Mouse (Mus musculus) fat pad, adult 2 months (tissue): ENCODE data around the gene Nudt16l1.

Experiments
- DNase-seq: peaks from one replicate; pipeline ENCODE4 v3.0.0-alpha.2; 2011; ENCODE audit warnings: low read depth, low spot score; ENCODE audit errors: extremely low read depth

Nudt16l1 gene

DNA sequence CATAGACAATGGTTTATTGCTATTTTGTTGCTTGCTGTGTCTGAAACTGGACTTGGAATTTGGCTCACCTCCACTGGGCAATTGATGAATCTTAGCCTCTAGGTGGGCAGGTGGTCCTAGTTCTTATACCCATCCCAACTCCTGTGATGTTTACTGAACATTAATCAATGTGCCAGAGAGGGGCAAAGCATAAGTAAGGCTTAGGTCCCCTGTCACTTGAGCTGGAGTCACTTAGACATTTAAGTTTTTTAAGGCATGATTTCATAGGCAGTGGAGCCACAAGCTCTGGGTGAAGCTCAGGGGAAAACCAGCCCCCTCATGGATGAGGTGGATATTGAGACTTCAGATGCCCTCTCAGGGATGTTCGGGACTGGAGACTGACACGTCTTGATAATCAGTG, at the start of gene Nudt16l1:
Gene Nudt16l1, plus strand, starts transcription at position 301 of the 400 bp plus-strand sequence.
- DNase-seq, result no peak

DNA sequence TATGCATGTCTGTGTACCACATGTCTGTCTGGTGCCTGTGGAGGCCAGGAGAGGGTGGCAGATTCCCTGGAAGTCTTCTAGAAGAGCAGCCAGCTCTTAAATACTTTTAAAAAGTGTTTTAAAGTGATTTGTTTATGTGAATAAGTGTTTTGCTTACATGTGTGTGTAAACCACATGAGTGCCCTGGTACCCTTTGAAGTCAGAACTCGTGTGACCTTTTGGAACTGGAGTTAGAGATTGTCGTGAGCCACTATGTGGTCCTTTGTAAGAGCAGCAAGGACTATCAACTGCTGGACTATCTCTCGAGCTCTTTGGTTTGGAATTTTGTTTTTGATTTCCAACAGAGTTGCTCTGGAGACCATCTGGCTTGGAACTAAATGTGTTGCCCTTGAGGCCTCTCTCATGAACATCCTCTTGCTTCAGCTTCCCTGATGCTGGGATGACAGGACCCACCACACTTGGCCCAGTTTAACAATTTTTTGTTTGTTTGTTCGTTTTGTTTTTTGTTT, 48.3 kb upstream of the Nudt16l1 start:
- no peak for DNase-seq

GRCm38 (mm10) chr16:4892171-4892570, 46.4 kb upstream of the Nudt16l1 start:
- DNase-seq, result no peak

DNA sequence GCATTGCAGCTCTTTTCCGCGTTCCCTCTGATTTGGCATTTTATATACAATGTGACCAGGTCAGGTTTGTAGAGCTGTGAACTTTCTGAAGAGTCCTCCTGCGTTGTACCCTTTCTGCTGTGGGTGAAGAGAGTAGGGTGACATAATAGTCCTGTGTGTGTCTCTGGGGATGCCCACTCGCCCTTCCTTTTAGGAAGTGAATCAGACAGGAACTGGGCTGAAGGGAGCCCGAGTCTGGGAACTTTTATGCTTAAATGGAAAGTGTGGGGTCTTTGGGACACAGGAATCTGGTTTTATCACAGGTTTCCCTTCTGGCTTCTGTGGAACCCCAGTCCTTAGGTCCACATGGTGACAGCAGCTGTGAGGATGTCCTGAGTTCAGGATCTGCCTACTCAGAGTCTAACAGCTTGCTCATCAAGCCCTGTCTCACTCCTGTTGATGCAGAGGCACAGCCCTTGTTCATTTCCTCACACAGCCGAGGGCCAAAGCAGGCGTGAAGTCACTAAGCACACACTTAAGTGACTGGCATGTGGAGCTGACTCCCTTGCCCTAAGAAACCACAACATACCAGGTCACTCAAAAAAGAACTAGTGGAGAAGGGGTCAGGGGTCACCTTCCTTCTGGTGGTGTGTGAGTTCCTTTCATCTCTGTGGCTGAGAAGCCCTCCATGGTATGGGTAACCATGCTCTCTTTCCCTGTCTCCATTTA, 44.2 kb upstream of the Nudt16l1 start:
- DNase-seq, result no peak

GRCm38 (mm10) chr16:4896249-4897027, 42.1 kb upstream of the Nudt16l1 start:
- DNase-seq, result no peak

DNA sequence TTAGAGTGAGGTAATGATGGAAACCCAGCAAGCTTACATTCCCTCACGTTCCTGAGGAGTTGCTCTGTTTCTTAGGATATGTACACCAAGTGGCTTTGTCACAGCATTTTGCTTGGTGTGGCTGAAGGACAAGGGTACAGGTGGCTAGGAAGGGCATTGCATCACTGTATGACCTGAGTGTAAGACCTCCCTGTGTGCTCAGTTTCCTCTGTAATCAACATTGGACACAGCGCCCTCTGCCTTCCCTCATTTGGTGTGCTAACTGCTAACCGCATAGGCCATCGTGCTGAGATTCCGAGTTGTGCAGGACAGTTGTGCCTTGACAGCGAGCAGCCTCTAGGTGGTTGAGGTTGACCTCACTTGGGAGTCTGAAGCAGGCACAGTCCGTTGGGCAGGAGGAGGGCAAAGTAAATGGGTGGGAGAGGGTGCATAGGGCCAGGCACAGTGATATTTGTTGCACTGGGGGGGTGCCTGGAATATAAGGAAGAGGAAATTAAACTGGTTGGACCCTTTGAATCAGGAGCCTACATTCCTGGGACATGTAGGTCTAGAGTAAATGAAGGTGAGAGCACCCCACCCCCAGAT, 41.3 kb upstream of the Nudt16l1 start:
- DNase-seq, result no peak

GRCm38 (mm10) chr16:4898881-4899280, 39.7 kb upstream of the Nudt16l1 start:
- DNase-seq, result no peak

DNA sequence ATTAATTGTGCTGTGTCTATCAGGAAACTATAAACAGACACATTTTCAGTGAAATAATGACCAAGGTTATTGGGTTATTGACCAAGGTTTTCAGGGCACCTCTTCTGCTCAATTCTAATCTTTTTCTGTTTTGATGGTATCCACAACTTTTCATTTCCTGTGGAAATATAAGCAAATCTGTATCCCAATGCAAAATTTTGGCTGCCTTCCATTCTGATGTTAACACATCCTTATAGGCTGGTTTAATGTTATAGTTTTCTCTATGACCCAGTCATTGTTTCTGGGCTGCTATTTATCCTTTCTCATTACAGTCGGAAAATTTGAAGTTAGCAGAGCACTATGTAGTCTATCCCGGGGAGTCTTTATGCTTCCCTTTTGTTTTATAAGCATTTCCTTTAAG, 38.9 kb upstream of the Nudt16l1 start:
- no peak for DNase-seq

GRCm38 (mm10) chr16:4901167-4901566, 37.4 kb upstream of the Nudt16l1 start:
- DNase-seq, result no peak

DNA sequence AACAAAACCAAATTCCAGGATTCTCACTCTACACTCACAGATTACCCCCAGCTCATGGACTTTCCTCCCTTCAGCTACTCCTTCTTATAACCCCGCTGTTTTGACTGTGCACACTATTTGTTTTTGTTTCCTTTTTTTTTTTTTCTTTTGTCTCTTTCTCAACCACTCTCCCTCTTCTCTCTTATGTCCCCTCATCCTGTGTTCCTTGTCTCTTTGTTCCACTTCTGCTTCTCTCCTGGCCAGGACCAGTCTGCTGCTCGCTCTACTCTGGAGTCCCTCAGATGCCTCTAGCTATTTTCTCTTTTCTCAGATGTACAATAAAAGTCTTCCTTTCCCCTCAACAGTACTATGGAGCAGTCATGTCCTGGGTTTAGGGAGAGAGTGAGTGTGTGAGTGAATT, 36.2 kb upstream of the Nudt16l1 start:
- no peak for DNase-seq

DNA sequence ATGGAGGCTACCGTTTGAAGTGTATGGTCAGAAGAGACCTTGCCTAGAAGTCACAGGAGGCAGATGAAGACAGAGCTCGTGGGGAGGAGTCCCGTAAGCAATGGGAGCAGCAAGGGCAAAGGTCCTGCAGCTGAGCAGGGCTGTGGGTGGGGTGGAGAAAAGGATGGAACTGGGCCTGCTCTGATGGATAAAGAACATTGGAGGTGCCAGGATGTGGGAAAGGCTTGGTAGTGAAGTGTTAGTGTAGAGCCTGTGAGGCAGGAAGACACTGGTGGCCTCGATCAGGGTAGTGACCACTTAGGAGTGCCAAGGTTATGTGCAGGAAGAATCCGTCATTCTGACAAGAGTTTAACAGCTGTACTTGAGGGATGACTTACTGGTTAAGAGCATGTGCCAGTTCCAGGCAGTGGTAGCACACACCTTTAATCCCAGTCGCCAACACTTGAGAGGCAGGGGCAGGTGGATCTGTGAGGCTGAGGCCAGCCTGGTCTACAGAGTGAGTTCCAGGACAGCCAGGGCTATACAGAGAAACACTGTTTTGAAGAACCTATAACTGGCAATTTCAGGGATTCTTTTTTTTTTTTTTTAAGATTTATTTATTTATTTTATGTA, 35.0 kb upstream of the Nudt16l1 start:
- no peak for DNase-seq

- no peak for DNase-seq
These were observed 33.7 kb upstream of the Nudt16l1 start for GRCm38 (mm10) chr16:4904878-4905277.

DNA sequence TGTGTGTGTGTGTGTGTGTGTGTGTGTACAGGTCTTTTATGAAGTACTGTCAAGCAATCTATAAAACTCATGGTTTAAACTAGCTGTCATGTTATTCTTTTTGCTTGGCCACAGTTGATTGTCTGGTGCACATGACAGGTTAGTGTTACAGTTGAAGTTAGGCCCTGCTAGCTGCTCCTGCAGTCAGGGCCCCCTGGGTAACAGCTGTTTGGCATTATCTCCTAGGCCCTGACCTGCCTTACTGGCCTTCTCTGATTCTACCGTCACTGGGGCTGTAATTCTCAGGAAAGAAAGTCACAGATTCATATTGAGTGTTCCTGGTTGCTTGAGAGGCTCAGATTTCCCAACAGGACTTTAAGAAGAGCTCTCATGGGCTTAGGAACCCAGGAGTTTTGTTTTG, 33.0 kb upstream of the Nudt16l1 start:
- no peak for DNase-seq

- no peak for DNase-seq
These were observed 32.0 kb upstream of the Nudt16l1 start for GRCm38 (mm10) chr16:4906559-4906958.

- no peak for DNase-seq
These were observed 31.2 kb upstream of the Nudt16l1 start for GRCm38 (mm10) chr16:4907386-4907785.

- DNase-seq, result no peak
These were observed 30.6 kb upstream of the Nudt16l1 start for GRCm38 (mm10) chr16:4907972-4908371.

DNA sequence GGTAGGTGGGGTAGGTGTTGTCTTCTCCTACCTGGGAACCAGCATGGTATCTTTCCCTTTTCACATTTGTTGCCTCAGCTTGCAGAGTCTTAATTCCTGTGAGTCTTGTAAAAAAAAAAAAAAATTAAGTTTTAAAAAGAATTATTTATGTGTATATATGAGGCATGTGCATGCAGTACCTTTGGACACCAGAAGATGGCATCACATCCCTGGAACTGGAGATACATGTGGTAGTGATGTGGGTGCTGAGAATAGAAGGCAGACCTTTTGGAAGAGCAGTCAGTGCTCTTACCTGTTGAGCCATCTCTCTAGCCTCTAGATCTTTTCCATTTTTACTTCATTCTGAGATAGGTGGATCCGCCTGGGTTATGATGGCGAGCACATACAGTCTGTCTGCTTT, 28.8 kb upstream of the Nudt16l1 start:
- DNase-seq, result no peak

DNA sequence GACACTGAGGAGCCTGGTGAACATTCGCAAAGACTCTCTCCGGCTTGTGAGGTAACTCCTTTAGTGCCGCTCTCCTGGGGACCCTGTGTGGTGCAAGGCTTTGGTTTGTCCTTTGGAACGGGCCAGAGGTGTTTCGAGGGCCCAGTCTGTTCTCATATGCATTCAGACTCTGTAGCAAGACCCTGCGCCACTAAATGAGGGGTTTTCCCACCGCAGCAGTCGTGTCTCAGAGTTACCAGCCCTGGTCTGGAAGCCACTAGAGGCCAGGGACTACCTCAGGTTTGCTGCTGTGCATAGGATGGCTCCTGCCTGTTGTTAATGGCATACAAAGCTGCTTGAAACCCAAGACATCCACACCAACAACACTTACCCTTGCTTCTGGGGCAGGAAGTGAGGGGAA, 27.8 kb upstream of the Nudt16l1 start:
- no peak for DNase-seq

- no peak for DNase-seq
These were observed 26.4 kb upstream of the Nudt16l1 start for GRCm38 (mm10) chr16:4912074-4912648.

GRCm38 (mm10) chr16:4912907-4913782, 25.4 kb upstream of the Nudt16l1 start:
- no peak for DNase-seq
